8 mouse cellular contexts compared by ENCODE assay signal in the genomic region with DNA sequence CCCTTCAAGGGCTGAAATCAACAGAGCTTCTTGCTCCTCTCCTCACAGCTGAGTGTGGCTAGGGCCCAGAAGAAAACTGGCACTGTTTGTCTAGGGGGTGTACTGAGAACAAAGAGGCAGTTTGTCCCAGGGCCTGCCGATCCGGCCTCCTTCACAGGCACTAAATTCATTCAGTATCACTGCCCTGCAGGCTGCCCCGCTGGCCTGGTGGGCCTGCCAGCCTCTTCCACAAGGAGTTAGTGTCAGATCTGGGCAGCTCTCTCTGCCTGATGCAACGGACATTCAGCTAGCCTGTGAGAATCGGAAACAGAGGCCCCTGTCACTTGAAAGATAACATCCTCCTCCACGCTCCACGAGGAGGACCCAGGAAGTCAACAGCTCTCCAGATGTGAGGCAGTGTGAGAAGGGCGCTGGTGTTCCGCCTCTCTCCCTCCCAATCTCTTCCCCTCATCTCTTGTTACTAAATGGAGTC.
DNase-seq lines count a peak whose midpoint lies in the region; ATAC-seq lines count a peak whose summit lies in the region.

No protein-coding gene starts in this region.

- peak overlapping the region; percentile 23 for H3K4me2 ChIP-seq in heart, embryonic 11.5 days

- 0 out of 2 replicates have a peak overlapping the region, but pooled peaks have one; percentile 13 for H3K9ac ChIP-seq in heart, embryonic 11.5 days (ENCODE audit: low read depth, low read length)

- no peak overlapping the region for H3K4me3 ChIP-seq in heart, embryonic 11.5 days (ENCODE audit: low read depth, low read length)

- peak; percentile 56 for ATAC-seq in common myeloid progenitor, adult 5-6 weeks (replicated peaks; ENCODE audit: low read depth, poor library complexity, severe bottlenecking)
- no peak for ATAC-seq in heart, embryonic 11.5 days (replicated peaks; ENCODE audit: insufficient number of reproducible peaks, low FRiP score, low TSS enrichment)

- H3K27me3 ChIP-seq in heart, embryonic 11.5 days (ENCODE audit: control insufficient read depth, insufficient read depth, low read length) = no peaks in the 10 kb centered on the region

- H3K4me1 ChIP-seq in heart, embryonic 11.5 days (ENCODE audit: control insufficient read depth, insufficient read depth, low read length) = 0 out of 2 replicates have a peak, but pooled peaks cover 6% of the 10 kb centered on the region

- DNase-seq in gastrocnemius, postnatal 10 days = peak; percentile 23
- no peak for DNase-seq in gastrocnemius, adult 8-10 months (ENCODE audit: low spot score in 2 of 2)
- peak; percentile 65 to 76 for DNase-seq in layer of hippocampus, postnatal 10 days (ENCODE audit: low spot score in 2 of 2)
- peak; percentile 56 for DNase-seq in lung, postnatal 10 days
- DNase-seq in telencephalon, adult 2 months (ENCODE audit: low read depth, low spot score) = peak; percentile 78
- DNase-seq in urinary bladder, postnatal 36 days (ENCODE audit: low spot score in 2 of 2) = no peak

- H3K27ac ChIP-seq in heart, embryonic 11.5 days (ENCODE audit: low read depth, low read length) = peak overlapping the region; percentile 47; the same call in 1 of the 2 replicates

- H3K9me3 ChIP-seq in heart, embryonic 11.5 days (replicated peaks; ENCODE audit: control insufficient read depth, low read length) = no peaks in the 10 kb centered on the region

- 15% methylated on average over 9 of the region's 9 CpGs for WGBS in heart, embryonic 11.5 days (ENCODE audit: insufficient replicate concordance)

- no peaks in the 10 kb centered on the region for H3K36me3 ChIP-seq in heart, embryonic 11.5 days (ENCODE audit: control insufficient read depth, insufficient read depth, low read length)

Comparison
In these comparisons a context has a peak if more than half of its experiments do, and no peak if none do; other contexts are left out.
1. DNase-seq: peak in gastrocnemius, postnatal 10 days (single experiment), layer of hippocampus, postnatal 10 days (2 of 2), lung, postnatal 10 days (single experiment) and telencephalon, adult 2 months (single experiment); none in gastrocnemius, adult 8-10 months (0 of 2) and urinary bladder, postnatal 36 days (0 of 2).